Mouse (Mus musculus) liver, postnatal 0 days (tissue): Measurements from ENCODE around the gene Orc3. TPM values are rescaled to one million over a fixed set of nuclear protein-coding genes. Genes with fewer than 3 reads are reported as not detected.

Experiments
- ATAC-seq: fragments of 200-750 bp; cut with Nextera tagmentation; 2 replicates; pipeline ENCODE4 v1.8.0; 2017; ENCODE audit warnings: mild to moderate bottlenecking, moderate library complexity
- DNase-seq: peaks from one replicate; pipeline ENCODE4 v3.0.0-alpha.2; 2016
- H3K27ac ChIP-seq: fragments of 300-500 bp; sonication (generic); 2 replicates; pipeline ENCODE4 v1.5.1; 2014; ENCODE audit warnings: antibody characterized with exemption, moderate library complexity, mild to moderate bottlenecking, low read depth
- H3K27me3 ChIP-seq: fragments of 300-500 bp; sonication (generic); 2 replicates; pipeline ENCODE4 v1.6.1; 2014; ENCODE audit warnings: low read length, control low read depth, mixed read lengths; ENCODE audit not compliant: insufficient read depth
- H3K36me3 ChIP-seq: fragments of 300-500 bp; sonication (generic); replicated peaks from 2 replicates; pipeline ENCODE4 v1.6.1; 2014; ENCODE audit warnings: mild to moderate bottlenecking, control low read depth, low read length, moderate library complexity, mixed read lengths; ENCODE audit not compliant: insufficient read depth
- H3K4me1 ChIP-seq: fragments of 300-500 bp; sonication (generic); 2 replicates; pipeline ENCODE4 v1.6.1; 2014; ENCODE audit warnings: antibody characterized with exemption, mild to moderate bottlenecking, control low read depth; ENCODE audit not compliant: insufficient read depth
- H3K4me2 ChIP-seq: fragments of 300-500 bp; sonication (generic); 2 replicates; pipeline ENCODE4 v1.6.1; 2014; ENCODE audit warnings: low read depth, mild to moderate bottlenecking, low read length, moderate library complexity, mixed read lengths
- H3K4me3 ChIP-seq: fragments of 300-500 bp; sonication (generic); 2 replicates; pipeline ENCODE4 v1.5.1; 2014; ENCODE audit warnings: low read depth, low read length
- H3K9ac ChIP-seq: fragments of 300-500 bp; sonication (generic); replicated peaks from 2 replicates; pipeline ENCODE4 v1.6.1; 2014; ENCODE audit warnings: mild to moderate bottlenecking, moderate library complexity
- H3K9me3 ChIP-seq: fragments of 300-500 bp; sonication (generic); 2 replicates; pipeline ENCODE4 v1.6.1; 2016; ENCODE audit warnings: mild to moderate bottlenecking, control low read depth, low read length, mixed read lengths
- CTCF ChIP-seq: sonication (generic); IDR thresholded peaks from 2 replicates; pipeline ENCODE4 v1.5.1; 2016; ENCODE audit warnings: antibody characterized with exemption, low read depth
- EP300 ChIP-seq: IDR thresholded peaks from 2 replicates; pipeline ENCODE4 v1.6.1; 2016; ENCODE audit warnings: antibody characterized with exemption, low read depth, mild to moderate bottlenecking
- WGBS: fragments of 180-500 bp; shearing (Covaris S2); extraction: QIAGEN DNeasy Blood & Tissue Kit; methylation state at CpG from one replicate; pipeline ENCODE4 v1.1.7; 2014; ENCODE audit not compliant: insufficient replicate concordance; 5-methylcytosine and 5-hydroxymethylcytosine counted together
- polyA plus RNA-seq: library from polyadenylated mRNA; unstranded; fragments of >200 nt; fragmentation: Nextera tagmentation; extraction: Ambion mirVana; gene quantifications from 2 replicates; pipeline ENCODE4 v1.2.1, GENCODE M21; 2015

Gene Orc3
- polyA plus RNA-seq, 1 experiment from 2014 or later: 23.1 TPM

DNA sequence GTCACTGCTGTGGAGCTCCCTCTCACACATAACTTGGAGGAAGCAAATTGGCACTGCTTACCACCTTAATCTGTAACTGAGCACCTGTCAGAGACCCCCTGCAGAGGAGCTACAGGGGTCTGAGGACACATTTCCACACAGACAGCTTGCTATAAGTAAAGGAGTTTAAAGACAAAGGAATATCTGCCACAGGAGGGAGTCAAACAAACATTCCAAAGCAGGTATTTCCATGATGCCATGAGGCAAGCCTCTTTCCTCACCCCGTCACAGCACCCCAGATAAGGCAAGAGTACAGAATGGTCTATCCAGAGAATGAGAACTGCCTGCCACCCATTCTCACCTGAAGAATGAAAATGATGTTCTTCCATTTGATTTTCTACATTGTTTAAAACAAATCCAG is 35.5 kb downstream of the Orc3 start:
- no peak for TF ChIP-seq EP300
- TF ChIP-seq CTCF: no peak
- Histone ChIP-seq H3K4me2 (no peak overlapping the region), H3K27ac (no peak overlapping the region), H3K9me3 (no peaks in the 10 kb centered on the region), H3K9ac (no peak overlapping the region), H3K27me3 (no peaks in the 10 kb centered on the region), H3K36me3 (peaks cover 88% of the 10 kb centered on the region), H3K4me3 (no peak overlapping the region), H3K4me1 (no peaks in the 10 kb centered on the region)
- ATAC-seq (no peak), DNase-seq (no peak)
- 79% methylated on average over 1 of the region's 1 CpGs for WGBS

DNA sequence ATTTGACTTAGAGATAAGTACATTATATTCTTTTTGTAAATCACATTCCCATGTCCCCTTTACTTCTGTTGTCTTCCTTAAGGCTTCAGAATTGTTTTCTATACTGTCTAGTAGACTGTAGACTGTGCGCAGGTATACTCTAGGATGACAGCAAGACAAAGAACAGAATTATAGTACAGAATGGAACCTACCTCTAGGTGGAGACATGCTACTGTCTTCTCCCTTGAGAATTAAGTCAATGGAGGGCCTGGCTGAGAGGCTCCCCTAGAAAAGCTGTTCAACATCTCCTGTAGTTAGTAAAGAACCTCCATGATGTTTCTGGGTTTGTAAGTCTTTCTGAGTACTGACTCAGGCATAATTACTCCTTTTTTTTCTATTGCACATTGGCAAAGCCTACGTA is 37.7 kb downstream of the Orc3 start:
- no peak overlapping the region for H3K4me3 ChIP-seq
- peak; percentile 43 for TF ChIP-seq CTCF
- no peak for TF ChIP-seq EP300
- no peak overlapping the region for H3K4me2 ChIP-seq
- H3K36me3 ChIP-seq: peaks cover 86% of the 10 kb centered on the region
- H3K9ac ChIP-seq: no peak overlapping the region
- DNase-seq (no peak), ATAC-seq (no peak)
- no peaks in the 10 kb centered on the region for H3K27me3 ChIP-seq
- 96% methylated on average over 2 of the region's 2 CpGs for WGBS
- H3K27ac ChIP-seq: no peak overlapping the region
- no peaks in the 10 kb centered on the region for H3K9me3 ChIP-seq
- no peaks in the 10 kb centered on the region for H3K4me1 ChIP-seq

DNA sequence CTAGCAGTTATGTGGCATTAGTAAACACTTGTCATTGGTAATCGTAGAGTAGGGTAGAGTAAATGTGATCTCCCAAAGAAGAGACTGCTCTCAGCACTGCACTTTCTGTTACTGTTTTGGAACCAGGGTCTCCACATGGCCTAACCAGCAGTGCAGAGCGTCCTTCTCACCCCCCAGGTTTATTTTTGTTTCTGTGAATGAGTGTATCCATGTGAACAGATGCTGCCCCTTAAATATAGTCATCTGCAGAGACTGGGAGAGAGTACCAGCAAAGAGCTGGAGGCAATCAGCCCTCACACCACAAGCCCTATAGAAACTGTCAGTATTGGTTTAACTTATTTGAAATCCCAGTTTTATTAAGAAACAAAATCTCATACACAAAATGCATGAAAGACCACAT is 41.9 kb downstream of the Orc3 start:
- Histone ChIP-seq H3K4me1 (no peaks in the 10 kb centered on the region), H3K4me3 (no peak overlapping the region), H3K27me3 (no peaks in the 10 kb centered on the region), H3K4me2 (no peak overlapping the region), H3K36me3 (peaks cover 91% of the 10 kb centered on the region), H3K27ac (no peak overlapping the region), H3K9ac (no peak overlapping the region), H3K9me3 (no peaks in the 10 kb centered on the region)
- TF ChIP-seq EP300: no peak
- TF ChIP-seq CTCF: no peak
- DNase-seq: no peak
- no peak for ATAC-seq
- 94% methylated on average over 2 of the region's 2 CpGs for WGBS

DNA sequence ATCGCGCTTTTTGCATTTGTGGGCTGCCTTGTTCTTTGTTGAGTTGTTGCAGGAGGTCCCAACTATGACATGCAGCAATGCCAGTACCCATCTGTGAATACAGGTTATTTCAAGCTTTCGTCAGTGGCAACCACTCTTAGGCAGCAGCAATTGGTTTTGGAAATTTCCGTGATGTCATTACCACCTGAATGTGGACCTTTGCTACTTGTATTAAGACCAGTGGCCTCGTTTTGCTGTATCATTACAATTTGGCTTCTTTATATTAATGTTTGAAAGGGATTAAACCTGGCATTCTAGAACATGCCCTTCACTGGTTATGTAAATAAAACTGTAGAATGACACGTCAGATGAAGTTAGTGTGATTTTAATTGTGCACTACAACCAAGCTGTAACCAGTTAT is 48.5 kb downstream of the Orc3 start:
- TF ChIP-seq CTCF (no peak), EP300 (no peak)
- Histone ChIP-seq H3K9ac (no peak overlapping the region), H3K27ac (no peak overlapping the region), H3K4me2 (no peak overlapping the region), H3K36me3 (peaks cover 67% of the 10 kb centered on the region), H3K27me3 (no peaks in the 10 kb centered on the region), H3K4me3 (no peak overlapping the region), H3K9me3 (no peaks in the 10 kb centered on the region), H3K4me1 (no peaks in the 10 kb centered on the region)
- ATAC-seq: no peak
- no peak for DNase-seq
- 89% methylated on average over 6 of the region's 6 CpGs for WGBS

DNA sequence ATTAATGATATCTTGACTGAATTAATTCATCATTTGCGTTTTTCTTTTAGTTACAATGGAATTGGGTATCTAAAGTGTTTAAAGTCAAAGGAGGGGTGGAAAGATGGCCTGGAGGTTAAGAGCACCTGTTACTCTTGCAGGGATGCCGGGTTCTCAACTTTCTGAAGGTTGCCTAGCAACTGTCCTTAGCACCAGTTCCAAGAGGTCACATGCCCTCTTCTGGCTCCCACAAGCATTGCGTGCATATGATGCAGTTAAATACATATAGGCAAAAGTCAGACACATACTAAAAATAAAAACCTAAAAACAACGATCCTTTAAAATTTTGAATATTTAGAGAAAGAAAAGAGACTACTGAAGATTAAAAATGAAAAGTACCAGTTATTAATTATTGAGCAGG is 53.8 kb downstream of the Orc3 start:
- Histone ChIP-seq H3K4me1 (peaks cover 3% of the 10 kb centered on the region; the same call in 1 of the 2 replicates), H3K27ac (no peak overlapping the region), H3K9ac (no peak overlapping the region), H3K4me3 (no peak overlapping the region), H3K4me2 (no peak overlapping the region), H3K27me3 (no peaks in the 10 kb centered on the region), H3K9me3 (no peaks in the 10 kb centered on the region), H3K36me3 (peaks cover 22% of the 10 kb centered on the region)
- DNase-seq: peak; percentile 59
- 66% methylated on average over 4 of the region's 4 CpGs for WGBS
- ATAC-seq: 0 out of 2 replicates have a peak, but pooled peaks have one; percentile 41
- no peak for TF ChIP-seq EP300
- TF ChIP-seq CTCF: peak; percentile 74

DNA sequence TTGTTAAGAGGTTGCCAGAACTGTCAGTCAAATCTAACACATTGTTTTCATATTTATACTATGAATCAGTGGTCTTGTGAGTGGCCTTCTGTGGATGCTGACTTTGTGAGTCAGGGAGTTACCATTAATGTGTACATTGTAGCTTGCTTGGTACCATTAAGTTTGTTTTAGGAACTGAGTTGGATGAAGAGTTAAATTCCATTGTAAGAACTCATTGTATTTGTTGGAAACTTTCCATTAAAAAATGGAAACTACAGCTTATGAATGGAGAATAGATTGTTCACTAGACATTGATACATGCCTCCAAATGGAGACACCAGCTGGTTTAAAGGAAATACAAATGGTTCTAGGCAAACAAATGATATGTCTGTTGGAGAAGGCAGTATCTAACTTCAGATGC is 58.6 kb downstream of the Orc3 start:
- DNase-seq: no peak
- ATAC-seq: no peak

DNA sequence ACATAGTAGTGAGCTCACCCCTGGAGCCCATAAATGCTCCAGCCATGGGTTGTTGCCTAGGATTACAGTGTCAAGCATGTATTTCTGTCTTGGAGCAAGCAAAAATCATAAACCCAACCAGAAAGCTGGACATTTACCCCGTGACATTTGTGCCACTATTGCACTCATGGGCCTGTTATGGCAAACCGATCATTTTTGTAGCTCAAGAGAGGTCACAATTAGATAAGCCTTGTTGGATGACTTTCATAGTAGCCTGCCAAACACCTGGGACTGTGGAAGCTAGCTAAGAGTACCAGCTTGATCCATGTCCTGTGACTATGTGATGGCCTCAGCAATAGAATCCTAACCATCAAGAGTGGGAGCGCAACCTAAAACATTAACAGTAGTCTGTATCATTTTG is 59.1 kb downstream of the Orc3 start:
- no peak overlapping the region for H3K4me2 ChIP-seq
- TF ChIP-seq EP300 (no peak), CTCF (no peak)
- DNase-seq (no peak), ATAC-seq (no peak)
- H3K9ac ChIP-seq: no peak overlapping the region
- H3K36me3 ChIP-seq: peaks cover 2% of the 10 kb centered on the region; the same call in 1 of the 2 replicates
- H3K4me1 ChIP-seq: peaks cover 16% of the 10 kb centered on the region
- 92% methylated on average over 3 of the region's 3 CpGs for WGBS
- no peaks in the 10 kb centered on the region for H3K9me3 ChIP-seq
- no peak overlapping the region for H3K27ac ChIP-seq
- H3K27me3 ChIP-seq: no peaks in the 10 kb centered on the region
- no peak overlapping the region for H3K4me3 ChIP-seq

More for the DNA sequence above, 58.6 kb downstream of the Orc3 start:
- H3K4me2 ChIP-seq: no peak overlapping the region
- TF ChIP-seq EP300: no peak
- no peak for TF ChIP-seq CTCF
- H3K27me3 ChIP-seq: no peaks in the 10 kb centered on the region
- H3K9ac ChIP-seq: no peak overlapping the region
- H3K4me3 ChIP-seq: no peak overlapping the region
- H3K9me3 ChIP-seq: no peaks in the 10 kb centered on the region
- peaks cover 2% of the 10 kb centered on the region; the same call in 1 of the 2 replicates for H3K36me3 ChIP-seq
- peaks cover 16% of the 10 kb centered on the region for H3K4me1 ChIP-seq
- H3K27ac ChIP-seq: no peak overlapping the region
